Mouse (Mus musculus) embryo, embryonic 10.5 days (tissue): ENCODE measurements around the gene Bicdl1.

Experiments used
- DNase-seq: peaks from one replicate; pipeline ENCODE4 v3.0.0-alpha.2; 2015; ENCODE audit warnings: low spot score

Gene Bicdl1

DNA sequence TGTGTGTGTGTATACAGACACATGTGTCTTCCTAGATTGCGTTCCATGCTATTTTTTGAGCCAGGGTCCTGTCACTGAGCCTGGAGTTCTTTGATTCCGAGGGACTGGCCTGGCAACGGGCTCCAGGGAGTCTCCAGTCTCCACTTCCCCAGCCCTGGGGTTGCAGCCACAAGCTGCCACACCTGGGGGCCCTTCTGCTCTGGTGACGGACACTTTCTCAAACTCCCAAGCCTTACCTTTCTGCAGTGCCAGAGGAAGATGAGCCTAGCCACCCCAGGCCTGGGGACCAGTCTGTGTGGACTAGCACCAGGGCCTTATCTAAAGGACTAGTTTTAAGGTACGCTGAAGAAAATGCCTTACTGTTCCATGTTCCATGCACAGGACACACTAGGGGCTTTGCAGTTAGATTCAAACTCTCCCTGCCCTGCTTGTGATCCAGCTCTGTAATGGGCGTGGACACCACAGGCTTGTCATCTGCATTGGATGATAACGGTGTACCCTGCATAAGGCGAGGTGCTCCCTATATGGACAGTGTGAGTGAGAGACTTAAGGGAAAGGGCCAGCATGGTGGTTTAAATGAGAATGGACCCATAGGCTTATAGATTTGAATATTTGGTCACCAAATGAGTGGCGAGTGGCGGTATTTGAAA lies 105.1 kb downstream of the Bicdl1 start:
- no peak for DNase-seq

GRCm38 (mm10) chr5:115623694-115624440 lies 107.6 kb downstream of the Bicdl1 start:
- peak; percentile 7 for DNase-seq

- no peak for DNase-seq
These were observed 108.7 kb downstream of the Bicdl1 start for GRCm38 (mm10) chr5:115622686-115623085.

DNA sequence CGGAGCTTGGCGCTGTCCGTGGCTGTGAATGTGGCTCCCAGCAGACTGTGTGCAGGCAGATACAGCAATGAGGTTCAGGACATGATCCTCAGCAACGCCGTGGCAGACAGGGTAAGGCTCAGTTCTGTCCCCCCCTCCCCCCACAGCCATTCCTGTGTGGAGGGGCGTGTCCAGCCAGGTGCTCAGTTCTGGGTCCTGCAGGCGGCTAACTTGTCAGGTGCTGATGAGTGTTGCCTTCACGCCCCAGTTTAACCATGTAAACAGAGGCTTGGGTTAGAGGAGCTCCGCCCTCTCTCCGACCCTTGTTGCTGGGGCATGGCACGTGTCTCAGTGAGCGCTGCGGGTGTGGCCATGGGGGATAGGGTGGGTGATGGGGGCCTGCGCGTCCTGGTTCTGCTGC lies 111.7 kb downstream of the Bicdl1 start:
- DNase-seq = no peak

DNA sequence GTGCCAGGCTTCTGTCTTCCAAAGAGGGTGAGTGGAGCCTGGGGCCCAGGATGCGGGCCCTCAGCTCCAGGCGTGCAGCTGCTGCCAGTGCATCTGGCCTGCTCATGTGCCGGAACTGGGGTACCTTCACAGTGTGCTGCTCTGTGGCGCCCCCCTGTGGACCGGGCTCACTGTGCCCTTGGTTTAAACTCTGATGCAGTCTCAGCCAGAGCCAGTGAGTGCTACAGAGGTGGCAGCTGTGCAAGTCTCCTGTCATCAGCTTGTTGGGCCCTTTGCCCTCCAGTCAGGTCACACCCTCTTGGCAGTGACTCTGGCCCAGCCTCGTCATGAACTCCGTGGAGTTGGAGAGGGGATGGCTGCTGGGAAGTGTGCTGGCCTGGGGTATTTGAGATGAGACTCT lies 116.5 kb downstream of the Bicdl1 start:
- DNase-seq = peak; percentile 39

DNA sequence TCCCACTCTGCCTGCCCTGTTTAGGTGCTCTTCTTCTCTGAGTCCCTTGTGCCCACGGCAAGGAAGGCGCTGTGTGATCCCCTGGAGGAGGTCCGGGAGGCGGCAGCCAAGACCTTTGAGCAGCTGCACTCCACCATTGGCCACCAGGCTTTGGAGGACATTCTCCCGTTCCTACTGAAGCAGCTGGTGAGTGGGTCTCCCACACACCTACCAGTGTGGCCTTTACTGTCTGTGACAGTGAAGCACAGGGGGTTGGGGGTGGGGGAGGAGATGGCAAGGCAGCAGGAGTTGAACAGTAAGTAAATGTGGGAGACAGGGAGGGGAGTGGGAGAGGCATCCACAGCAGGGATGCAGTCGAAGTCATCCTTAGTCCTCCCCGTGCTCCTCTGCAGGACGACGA lies 118.1 kb downstream of the Bicdl1 start:
- DNase-seq = no peak

- DNase-seq = no peak
These were observed 119.9 kb downstream of the Bicdl1 start for GRCm38 (mm10) chr5:115611566-115611965.

DNA sequence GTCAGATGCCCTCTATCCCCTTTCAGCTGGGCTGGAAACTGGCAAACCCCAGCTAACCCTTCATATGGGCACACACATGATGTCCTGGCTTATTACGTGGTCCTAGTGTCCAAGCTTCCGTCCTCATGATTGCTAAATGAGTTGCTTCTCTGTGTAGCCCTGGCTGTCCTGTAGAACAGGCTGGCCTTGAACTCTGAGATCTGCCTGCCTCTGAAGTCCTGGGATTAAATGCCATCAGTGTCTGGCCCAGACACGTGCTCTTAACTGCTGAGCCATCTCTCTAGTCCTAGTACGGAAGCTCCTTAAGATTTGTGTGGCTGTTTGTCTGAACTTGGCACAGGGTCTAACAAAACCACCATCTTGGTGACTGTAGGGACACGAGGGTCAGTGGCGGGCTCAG lies 127.9 kb downstream of the Bicdl1 start:
- no peak for DNase-seq
